Mouse (Mus musculus) heart, adult 18-20 months (tissue): ENCODE measurements around the gene Gm29106. TPM values are rescaled to one million over a fixed set of nuclear protein-coding genes. Genes with fewer than 3 reads are reported as not detected.
"Not testable (repeated sequence)": the region's sequence is repeated elsewhere in the genome, so short reads cannot be mapped to it uniquely, and the experiment has no call there.

Source experiments
- DNase-seq, 2 experiments: peaks; one replicate each; pipeline ENCODE4 v3.0.0; 2021 to 2022; ENCODE audit warnings: mixed read lengths in 1 of 2
- long read RNA-seq, 2 experiments: library from polyadenylated mRNA; stranded (forward); transcript quantifications; one replicate each; pipeline ENCODE4 v2.0.0; 2021
- total RNA-seq, 2 experiments: library from RNA; stranded (reverse); gene quantifications; 2 replicates each; pipeline ENCODE4 v1.2.3; 2021

The Gm29106 gene
- total RNA-seq = not detected
- long read RNA-seq, experiment 1 = 0 reads
- long read RNA-seq, experiment 2 = 0 reads

DNA sequence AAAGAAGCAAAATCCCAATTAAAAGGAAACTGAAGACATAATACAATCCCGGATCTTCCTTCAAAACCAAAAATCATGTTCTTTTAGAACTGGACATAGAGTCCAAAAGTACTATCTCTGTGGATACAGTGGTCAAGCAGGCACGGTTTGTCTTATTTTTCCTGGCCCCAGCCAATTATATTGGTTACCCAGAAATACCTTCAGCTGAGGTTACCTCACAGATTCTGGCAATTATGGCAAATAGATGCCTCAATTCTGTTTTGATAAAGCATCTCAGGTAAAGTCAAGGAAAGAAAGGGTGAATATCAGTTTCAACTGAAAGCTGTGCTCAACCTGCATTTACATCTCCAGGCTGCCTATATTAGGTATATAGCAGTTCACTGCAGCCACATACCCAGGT, at the start of gene Gm29106:
Gene Gm29106, plus strand, starts transcription at position 301 of the 400 bp plus-strand sequence.
- DNase-seq = not testable (repeated sequence)

DNA sequence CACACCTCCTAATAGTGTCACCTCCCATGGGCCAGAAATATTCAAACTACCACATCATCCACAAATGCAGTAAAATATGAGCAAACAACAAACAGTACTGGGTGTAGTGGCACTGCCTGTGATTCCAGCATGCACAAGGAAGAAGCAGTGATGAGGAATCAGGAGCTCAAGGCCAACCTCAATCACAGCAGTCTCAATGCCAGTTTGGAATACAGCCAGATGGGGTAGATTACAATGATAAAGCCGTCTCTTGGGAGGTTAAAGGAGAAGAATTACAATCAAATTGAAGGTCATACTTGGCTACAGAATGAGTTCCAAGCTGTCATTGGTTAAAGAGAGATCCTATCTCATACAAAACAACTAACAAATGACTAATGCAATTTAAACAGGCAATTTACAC, 52.2 kb downstream of the Gm29106 start:
- no peak for DNase-seq

DNA sequence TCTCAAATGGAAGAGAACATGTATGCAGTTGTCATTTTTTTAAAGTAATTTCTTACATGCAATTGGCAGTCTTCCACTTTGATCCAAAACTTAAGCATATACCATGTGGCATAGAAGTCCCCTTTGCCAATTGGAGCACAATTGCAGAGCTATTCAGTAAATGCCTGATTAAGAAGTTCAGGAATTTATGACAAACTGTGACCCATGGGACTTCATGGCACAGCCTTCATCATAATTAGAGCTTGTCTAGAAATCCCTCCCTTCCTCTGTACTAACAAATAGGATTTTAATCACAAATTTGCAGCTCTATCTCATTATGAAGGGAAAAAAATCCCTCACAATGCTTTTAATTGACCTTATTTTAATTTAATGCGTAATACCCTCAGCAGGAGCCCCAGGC, 59.7 kb downstream of the Gm29106 start:
- DNase-seq = no peak

Other genes with a start within 250 kb of the Gm29106 start
- gene Gm28168, start 248.5 kb upstream of the Gm29106 start, total RNA-seq = not detected
- not detected for gene Gm7145, start 210.6 kb upstream of the Gm29106 start, total RNA-seq
- 10 to 100 TPM; 70.0 to 79.9 TPM for gene Tsn, start 135.2 kb downstream of the Gm29106 start, total RNA-seq
- gene Nifk, start 145.3 kb downstream of the Gm29106 start, total RNA-seq = 10 to 100 TPM; 15.1 to 16.9 TPM
- 100 to 1,000 TPM; 398 to 415 TPM for gene Clasp1, start 212.5 kb downstream of the Gm29106 start, total RNA-seq